Comparison of ENCODE assay signal across 24 mouse cellular contexts in the genomic region with DNA sequence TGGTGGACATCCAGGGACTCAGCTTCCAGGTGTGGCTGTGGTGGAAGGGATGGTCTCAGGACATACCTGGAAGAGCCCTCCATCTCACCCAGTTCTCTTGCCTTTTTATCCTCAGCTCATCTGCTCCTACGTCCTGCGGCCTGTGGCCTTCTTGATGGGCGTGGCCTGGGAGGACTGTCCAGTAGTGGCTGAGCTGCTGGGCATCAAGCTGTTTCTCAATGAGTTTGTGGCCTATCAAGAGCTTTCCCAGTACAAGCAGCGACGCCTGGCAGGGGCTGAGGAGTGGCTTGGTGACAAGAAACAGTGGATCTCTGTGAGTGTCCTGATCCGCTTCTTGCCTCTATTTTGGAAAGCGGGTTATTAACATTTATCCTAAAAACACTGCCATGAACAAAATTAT. TPM values are rescaled to one million over a fixed set of nuclear protein-coding genes. Genes with fewer than 3 reads are reported as not detected.
"Had no signal": no experiment of that assay in that cellular context is flagged by ENCODE, and none has a peak within 500 bp of the region (broad histone marks: within the 10 kb centered on the region; RNA-seq: fewer than 3 reads in every experiment).

No protein-coding gene starts in this region.

- H3K27ac ChIP-seq: liver, embryonic 14.5 days; lung, embryonic 15.5 days; midbrain, embryonic 10.5 days; midbrain, embryonic 12.5 days; neural tube, embryonic 13.5 days; neural tube, embryonic 15.5 days had no signal

- DNase-seq: lung, adult 18-20 months; lung, postnatal 14 days; lung, postnatal 4 days; midbrain, embryonic 14.5 days; right cerebral cortex, adult 18-20 months; right cerebral cortex, postnatal 25 days; right cerebral cortex, postnatal 4 days; spleen, adult 18-20 months; thymus, adult 18-20 months; thymus, postnatal 14 days; thymus, postnatal 36 days had no signal

- H3K4me3 ChIP-seq: lung, embryonic 15.5 days; midbrain, embryonic 10.5 days; midbrain, embryonic 12.5 days; myocyte; neural tube, embryonic 13.5 days; neural tube, embryonic 15.5 days had no signal

- H3K4me2 ChIP-seq: lung, embryonic 15.5 days; midbrain, embryonic 12.5 days; neural tube, embryonic 13.5 days; neural tube, embryonic 15.5 days had no signal

- H3K9ac ChIP-seq: liver, embryonic 14.5 days; lung, embryonic 15.5 days; midbrain, embryonic 12.5 days; neural tube, embryonic 13.5 days; neural tube, embryonic 15.5 days had no signal

- H3K4me1 ChIP-seq: lung, embryonic 15.5 days; midbrain, embryonic 10.5 days; midbrain, embryonic 12.5 days; neural tube, embryonic 13.5 days; neural tube, embryonic 15.5 days had no signal

- H3K9me3 ChIP-seq: lung, embryonic 15.5 days; midbrain, embryonic 10.5 days; midbrain, embryonic 12.5 days; neural tube, embryonic 13.5 days; neural tube, embryonic 15.5 days had no signal

- ATAC-seq: lung, postnatal 0 days; midbrain, embryonic 16.5 days had no signal

- H3K36me3 ChIP-seq: lung, embryonic 15.5 days; midbrain, embryonic 10.5 days; midbrain, embryonic 12.5 days; neural tube, embryonic 13.5 days; neural tube, embryonic 15.5 days had no signal

- H3K27me3 ChIP-seq: lung, embryonic 15.5 days; neural tube, embryonic 13.5 days; neural tube, embryonic 15.5 days had no signal

RNA-seq across cellular contexts. Expression of a gene that starts 49.8 kb away (rescaled TPM):
- total RNA-seq: megakaryocyte, adult 5-6 weeks; megakaryocyte-erythroid progenitor cell, adult 5-6 weeks had no signal
- polyA plus RNA-seq: lung, embryonic 15.5 days; midbrain, embryonic 10.5 days; midbrain, embryonic 12.5 days; midbrain, embryonic 14.5 days; midbrain, embryonic 16.5 days; myocyte; neural tube, embryonic 11.5 days; neural tube, embryonic 13.5 days; stomach, embryonic 14.5 days had no signal
